Mouse (Mus musculus) liver, embryonic 14.5 days (tissue): ENCODE data around the gene Kansl2. TPM values are rescaled to one million over a fixed set of nuclear protein-coding genes. Genes with fewer than 3 reads are reported as not detected.

Source experiments
- ATAC-seq: fragments of 200-750 bp; cut with Nextera tagmentation; 2 replicates; pipeline ENCODE4 v1.8.0; 2017; ENCODE audit warnings: moderate number of reproducible peaks, mild to moderate bottlenecking, moderate library complexity; ENCODE audit not compliant: insufficient read depth
- DNase-seq, 3 experiments: peaks; one replicate each; pipeline ENCODE4 v3.0.0-alpha.2; 2012 to 2013; ENCODE audit warnings: low read depth in 3 of 3, low spot score in 3 of 3
- H3K27ac ChIP-seq: fragments of 300-500 bp; sonication (generic); 2 replicates; pipeline ENCODE4 v1.5.1; 2014; ENCODE audit warnings: moderate library complexity, mild to moderate bottlenecking, control low read depth, inconsistent platforms
- H3K27me3 ChIP-seq: fragments of 300-500 bp; sonication (generic); 2 replicates; pipeline ENCODE4 v1.6.1; 2014; ENCODE audit warnings: mild to moderate bottlenecking, low read length, moderate library complexity; ENCODE audit not compliant: control insufficient read depth, insufficient read depth
- H3K36me3 ChIP-seq: fragments of 300-500 bp; sonication (generic); replicated peaks from 2 replicates; pipeline ENCODE4 v1.6.1; 2014; ENCODE audit warnings: low read depth; ENCODE audit not compliant: control insufficient read depth, insufficient read depth
- H3K4me1 ChIP-seq, 2 experiments: fragments of 200-500 bp in 1 of 2; fragments of 300-500 bp in 1 of 2; sonication (generic) in 1 of 2; replicated peaks; 2 replicates each; pipeline ENCODE4 v1.6.1; 2012 to 2014; ENCODE audit warnings: antibody characterized with exemption in 1 of 2, inconsistent platforms in 1 of 2, low read length in 1 of 2; ENCODE audit not compliant: control insufficient read depth in 2 of 2, insufficient read depth in 2 of 2
- H3K4me2 ChIP-seq: fragments of 300-500 bp; sonication (generic); 2 replicates; pipeline ENCODE4 v1.6.1; 2014; ENCODE audit warnings: low read depth, mild to moderate bottlenecking, control low read depth, moderate library complexity
- H3K4me3 ChIP-seq, 2 experiments: fragments of 200-500 bp in 1 of 2; fragments of 300-500 bp in 1 of 2; sonication (generic) in 1 of 2; 2 replicates each; pipeline ENCODE4 v1.5.1; 2012 to 2014; ENCODE audit warnings: low read depth in 2 of 2, low read length in 2 of 2, mild to moderate bottlenecking in 2 of 2, control low read depth in 1 of 2, inconsistent platforms in 1 of 2, moderate library complexity in 1 of 2; ENCODE audit not compliant: insufficient read depth in 1 of 2
- H3K9ac ChIP-seq: fragments of 300-500 bp; sonication (generic); replicated peaks from 2 replicates; pipeline ENCODE4 v1.6.1; 2014; ENCODE audit warnings: mild to moderate bottlenecking, control low read depth, moderate library complexity
- H3K9me3 ChIP-seq: fragments of 300-500 bp; sonication (generic); 2 replicates; pipeline ENCODE4 v1.6.1; 2016; ENCODE audit warnings: low read length, mixed read lengths; ENCODE audit not compliant: control insufficient read depth
- CTCF ChIP-seq: IDR thresholded peaks from 2 replicates; pipeline ENCODE4 v1.5.1; 2016; ENCODE audit warnings: antibody characterized with exemption, low read depth, control low read depth
- EP300 ChIP-seq: IDR thresholded peaks from 2 replicates; pipeline ENCODE4 v1.6.1; 2016; ENCODE audit warnings: antibody characterized with exemption, low read depth
- WGBS: fragments of 180-500 bp; shearing (Covaris S2); extraction: QIAGEN DNeasy Blood & Tissue Kit; methylation state at CpG from one replicate; pipeline ENCODE4 v1.1.7; 2014; ENCODE audit not compliant: insufficient replicate concordance; 5-methylcytosine and 5-hydroxymethylcytosine counted together
- polyA plus RNA-seq, 2 experiments: library from polyadenylated mRNA; depleted of rRNA in 1 of 2; stranded (reverse) in 1 of 2; unstranded in 1 of 2; fragments of >200 nt; fragmentation: Nextera tagmentation in 1 of 2; extraction: Ambion mirVana in 1 of 2; gene quantifications; 2 replicates each; pipeline versions ENCODE4 v1.2.1 to v1.2.3; 2012 to 2014

Kansl2 gene
- polyA plus RNA-seq, 2 experiments = 21.7 to 31.1 TPM

GRCm38 (mm10) chr15:98491332-98491731, 42.7 kb downstream of the Kansl2 start:
- DNase-seq (no peak), ATAC-seq (no peak)
- no peak overlapping the region for H3K4me2 ChIP-seq
- WGBS = 46% methylated on average over 2 of the region's 2 CpGs
- H3K9me3 ChIP-seq = no peaks in the 10 kb centered on the region
- H3K27me3 ChIP-seq = no peaks in the 10 kb centered on the region
- no peak overlapping the region for H3K27ac ChIP-seq
- H3K4me3 ChIP-seq = no peak overlapping the region
- no peaks in the 10 kb centered on the region for H3K4me1 ChIP-seq
- no peaks in the 10 kb centered on the region for H3K36me3 ChIP-seq
- no peak overlapping the region for H3K9ac ChIP-seq
- no peak for TF ChIP-seq CTCF
- no peak for TF ChIP-seq EP300

GRCm38 (mm10) chr15:98486433-98487021, 47.5 kb downstream of the Kansl2 start:
- Histone ChIP-seq H3K4me3 (no peak overlapping the region), H3K27me3 (no peaks in the 10 kb centered on the region), H3K36me3 (no peaks in the 10 kb centered on the region), H3K4me1 (0 out of 4 replicates have a peak, but pooled peaks cover 0 to 2% of the 10 kb centered on the region in 2 experiments), H3K9ac (no peak overlapping the region), H3K4me2 (no peak overlapping the region), H3K27ac (no peak overlapping the region), H3K9me3 (no peaks in the 10 kb centered on the region)
- TF ChIP-seq EP300 (no peak), CTCF (no peak)
- 57% methylated on average over 8 of the region's 8 CpGs for WGBS
- ATAC-seq (no peak), DNase-seq (no peak)

- no peaks in the 10 kb centered on the region for H3K27me3 ChIP-seq
- 0 out of 4 replicates have a peak, but pooled peaks cover 0 to 2% of the 10 kb centered on the region in 2 experiments for H3K4me1 ChIP-seq
- H3K9me3 ChIP-seq = no peaks in the 10 kb centered on the region
- H3K4me3 ChIP-seq = no peak overlapping the region
- WGBS = 34% methylated on average over 18 of the region's 18 CpGs
- DNase-seq (no peak), ATAC-seq (no peak)
- TF ChIP-seq CTCF = no peak
- TF ChIP-seq EP300 = no peak
- H3K4me2 ChIP-seq = no peak overlapping the region
- H3K36me3 ChIP-seq = no peaks in the 10 kb centered on the region
- no peak overlapping the region for H3K27ac ChIP-seq
- H3K9ac ChIP-seq = no peak overlapping the region
Observed at GRCm38 (mm10) chr15:98483907-98484886, 49.9 kb downstream of the Kansl2 start.

- Histone ChIP-seq H3K4me1 (0 out of 4 replicates have a peak, but pooled peaks cover 0 to 2% of the 10 kb centered on the region in 2 experiments), H3K9me3 (no peaks in the 10 kb centered on the region), H3K9ac (no peak within 1 kb of the TSS), H3K36me3 (no peaks in the 10 kb centered on the region), H3K27ac (no peak within 1 kb of the TSS), H3K27me3 (no peaks in the 10 kb centered on the region), H3K4me3 (no peak within 1 kb of the TSS), H3K4me2 (no peak within 1 kb of the TSS)
- ATAC-seq (no peak), DNase-seq (no peak)
- WGBS = 40% methylated on average over 3 of the region's 3 CpGs
- no peak for TF ChIP-seq CTCF
- TF ChIP-seq EP300 = no peak
Observed at GRCm38 (mm10) chr15:98482701-98483100, 51.4 kb downstream of the Kansl2 start, which contains the start of gene Lalba. Gene Lalba (minus strand): TSS chr15:98482721.

GRCm38 (mm10) chr15:98479568-98480102, 54.4 kb downstream of the Kansl2 start:
- WGBS = 49% methylated on average over 7 of the region's 7 CpGs
- no peak for DNase-seq
- H3K36me3 ChIP-seq = no peaks in the 10 kb centered on the region
- H3K9ac ChIP-seq = no peak overlapping the region
- no peak overlapping the region for H3K4me3 ChIP-seq
- no peak overlapping the region for H3K4me2 ChIP-seq
- no peak for TF ChIP-seq CTCF
- TF ChIP-seq EP300 = no peak
- no peaks in the 10 kb centered on the region for H3K27me3 ChIP-seq
- no peak for ATAC-seq
- no peaks in the 10 kb centered on the region for H3K9me3 ChIP-seq
- H3K4me1 ChIP-seq = 0 out of 4 replicates have a peak, but pooled peaks cover 0 to 2% of the 10 kb centered on the region in 2 experiments
- no peak overlapping the region for H3K27ac ChIP-seq
